Mouse (Mus musculus) brain, embryonic 14.5 days (tissue): ENCODE measurements at regions not wholly inside any gene's neighbourhood (a gene's known extent, or its start where the extent isn't known, plus 50 kb on each side); places are given as distances from the start of the nearest gene placed in this dataset.

ENCODE experiments used
- CTCF ChIP-seq: fragments of 200-500 bp; IDR thresholded peaks from 2 replicates; pipeline ENCODE4 v1.5.1; 2012; ENCODE audit warnings: inconsistent platforms, mild to moderate bottlenecking, moderate library complexity, borderline replicate concordance; ENCODE audit not compliant: insufficient read depth, insufficient read length; ENCODE audit errors: extremely low read depth
- POLR2A ChIP-seq: fragments of 200-500 bp; IDR thresholded peaks from 2 replicates; pipeline ENCODE4 v1.6.1; 2012; ENCODE audit warnings: mild to moderate bottlenecking, inconsistent platforms, borderline replicate concordance; ENCODE audit not compliant: poor library complexity, insufficient read depth, insufficient read length, severe bottlenecking; ENCODE audit errors: extremely low read depth

- TF ChIP-seq CTCF (no peak), POLR2A (no peak)
Observed at GRCm38 (mm10) chr9:13969262-13969661, 141.7 kb downstream of the Fam76b start.
